ENCODE assay signal across 10 mouse cellular contexts in the genomic region with DNA sequence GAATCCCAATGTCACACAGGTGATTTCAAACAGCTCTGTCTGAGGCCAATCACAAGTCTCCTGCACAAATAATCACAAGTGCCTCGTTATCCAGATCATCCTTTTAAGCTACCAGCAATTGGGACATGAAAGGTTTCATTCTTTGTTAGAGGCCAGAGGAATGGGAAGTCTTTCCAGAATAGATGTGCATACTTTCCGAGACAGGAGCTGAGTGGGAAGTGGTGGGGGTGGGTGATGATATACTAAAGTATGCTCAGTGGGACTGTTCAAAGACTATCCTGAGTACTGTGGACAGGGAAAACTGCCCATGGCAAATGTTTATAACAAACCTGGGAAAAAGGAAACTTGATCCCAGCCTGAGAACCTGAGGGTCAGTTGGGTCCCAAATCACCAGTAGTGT. TPM values are rescaled to one million over a fixed set of nuclear protein-coding genes. Genes with fewer than 3 reads are reported as not detected.
DNase-seq lines count a peak whose midpoint lies in the region; ATAC-seq and TF ChIP-seq lines count a peak whose summit lies in the region.
"Had no signal": no experiment of that assay in that cellular context is flagged by ENCODE, and none has a peak within 500 bp of the region (broad histone marks: within the 10 kb centered on the region; RNA-seq: fewer than 3 reads in every experiment).

No protein-coding gene starts in this region.

- peak overlapping the region; percentile 6 for H3K9ac ChIP-seq in MEL (ENCODE audit: control insufficient read depth, low read depth, low read length, poor library complexity, severe bottlenecking)

- no peaks in the 10 kb centered on the region for H3K9me3 ChIP-seq in heart, embryonic 10.5 days
- H3K9me3 ChIP-seq in MEL (replicated peaks; ENCODE audit: insufficient read depth, low read length) = no peaks in the 10 kb centered on the region
- no peaks in the 10 kb centered on the region for H3K9me3 ChIP-seq in hindbrain, embryonic 10.5 days

- no peak for TF ChIP-seq CTCF in MEL (IDR thresholded peaks at IDR 0.05 in 2 of 3, conservative IDR thresholded peaks at IDR 0.05 in 1 of 3; ENCODE audit: control insufficient read depth in 1 of 3, insufficient read depth in 1 of 3, low read depth in 2 of 3, low read length in 3 of 3, poor library complexity in 1 of 3, severe bottlenecking in 1 of 3)

- peaks cover 19% of the 10 kb centered on the region for H3K79me2 ChIP-seq in MEL (ENCODE audit: control insufficient read depth, insufficient read depth, low read length, poor library complexity)

- no peak for DNase-seq in heart, embryonic 10.5 days (ENCODE audit: low spot score)
- DNase-seq in heart, postnatal 14 days = no peak
- DNase-seq in MEL (ENCODE audit: low read depth, low spot score) = no peak
- no peak for DNase-seq in hindbrain, embryonic 10.5 days (ENCODE audit: low spot score)
- DNase-seq in mesoderm, embryonic 11.5 days (ENCODE audit: low read depth, low spot score) = peak; percentile 10
- no peak for DNase-seq in lung, adult 18-20 months
- no peak for DNase-seq in gastrocnemius, postnatal 4 days (ENCODE audit: low spot score in 2 of 2)
- DNase-seq: adrenal gland, postnatal 36 days; spleen, adult 18-20 months had no signal

- ATAC-seq in cerebellum, adult (ENCODE audit: insufficient number of reproducible peaks, low FRiP score, low TSS enrichment) = no peak

- TF ChIP-seq EP300 in MEL (IDR thresholded peaks at IDR 0.05; ENCODE audit: low read depth in 1 of 2, low read length in 2 of 2) = no peak

- TF ChIP-seq POLR2A in MEL (IDR thresholded peaks at IDR 0.05; ENCODE audit: control insufficient read depth in 1 of 2, insufficient read depth in 1 of 2, low read depth in 1 of 2, low read length in 2 of 2, poor library complexity in 1 of 2) = no peak

- no peaks in the 10 kb centered on the region for H3K36me3 ChIP-seq in heart, embryonic 10.5 days
- H3K36me3 ChIP-seq in MEL (ENCODE audit: control insufficient read depth in 1 of 2, insufficient read depth in 2 of 2, low read length in 2 of 2) = peaks cover 0 to 8% of the 10 kb centered on the region in 2 experiments; a peak in 2 of 4 replicates
- no peaks in the 10 kb centered on the region for H3K36me3 ChIP-seq in hindbrain, embryonic 10.5 days

- no peak for TF ChIP-seq RAD21 in MEL (IDR thresholded peaks at IDR 0.05; ENCODE audit: low read depth, low read length)

- H3K4me3 ChIP-seq in heart, embryonic 10.5 days = peak overlapping the region; percentile 92
- H3K4me3 ChIP-seq in MEL (ENCODE audit: control insufficient read depth in 1 of 2, insufficient read depth in 1 of 2, low read depth in 2 of 2, low read length in 2 of 2) = peak overlapping the region in 1 of 2 experiments; percentile 63; a peak in 2 of 4 replicates
- peak overlapping the region; percentile 99 for H3K4me3 ChIP-seq in hindbrain, embryonic 10.5 days

- H3K27ac ChIP-seq in heart, embryonic 10.5 days = peak overlapping the region; percentile 98; the same call in 1 of the 2 replicates
- H3K27ac ChIP-seq in MEL (ENCODE audit: control insufficient read depth, low read depth, low read length) = no peak overlapping the region
- peak overlapping the region; percentile 99 for H3K27ac ChIP-seq in hindbrain, embryonic 10.5 days

- H3K4me1 ChIP-seq in heart, embryonic 10.5 days = peaks cover 33% of the 10 kb centered on the region
- H3K4me1 ChIP-seq in MEL (ENCODE audit: control insufficient read depth in 1 of 2, insufficient read depth in 2 of 2, low read length in 2 of 2) = peaks cover 5 to 7% of the 10 kb centered on the region in 2 experiments
- peaks cover 43% of the 10 kb centered on the region for H3K4me1 ChIP-seq in hindbrain, embryonic 10.5 days (replicated peaks)

- H3K27me3 ChIP-seq in heart, embryonic 10.5 days (ENCODE audit: insufficient read depth, poor library complexity, severe bottlenecking) = no peaks in the 10 kb centered on the region; the same call in 1 of the 2 replicates
- H3K27me3 ChIP-seq in MEL (ENCODE audit: control insufficient read depth in 1 of 2, insufficient read depth in 2 of 2, low read length in 2 of 2) = no peaks in the 10 kb centered on the region
- H3K27me3 ChIP-seq in hindbrain, embryonic 10.5 days (ENCODE audit: insufficient read depth, poor library complexity, severe bottlenecking) = 0 out of 2 replicates have a peak, but pooled peaks cover 3% of the 10 kb centered on the region

- intact Hi-C loops in heart, postnatal 14 days (cut with DNase I) = no loop called here

- WGBS in heart, embryonic 10.5 days = 6% methylated on average over 2 of the region's 2 CpGs
- 21% methylated on average over 2 of the region's 2 CpGs for WGBS in hindbrain, embryonic 10.5 days

TF ChIP-seq in MEL, 35 proteins besides CTCF, POLR2A, EP300 and RAD21:
- no peak for TF ChIP-seq ZC3H11A (IDR thresholded peaks at IDR 0.05; ENCODE audit: low read depth, low read length)
- TF ChIP-seq CHD1 (IDR thresholded peaks at IDR 0.05; ENCODE audit: low read depth, low read length) = no peak
- no peak for TF ChIP-seq NRF1 (IDR thresholded peaks at IDR 0.05; ENCODE audit: insufficient read depth, low read depth, low read length, poor library complexity, severe bottlenecking)
- no peak for TF ChIP-seq JUND (IDR thresholded peaks at IDR 0.05; ENCODE audit: low read depth, low read length)
- TF ChIP-seq MAFK (IDR thresholded peaks at IDR 0.05; ENCODE audit: borderline replicate concordance, low read depth, low read length) = no peak
- no peak for TF ChIP-seq USF2 (IDR thresholded peaks at IDR 0.05; ENCODE audit: borderline replicate concordance in 1 of 2, insufficient read depth in 1 of 2, low read depth in 1 of 2, low read length in 2 of 2)
- no peak for TF ChIP-seq MYC (IDR thresholded peaks at IDR 0.05; ENCODE audit: low read depth, low read length)
- no peak for TF ChIP-seq UBTF (IDR thresholded peaks at IDR 0.05; ENCODE audit: borderline replicate concordance, insufficient read depth, low read depth, low read length)
- no peak for TF ChIP-seq SIN3A (IDR thresholded peaks at IDR 0.05; ENCODE audit: low read length)
- TF ChIP-seq MEF2A (IDR thresholded peaks at IDR 0.05; ENCODE audit: extremely low read depth, insufficient replicate concordance, low read depth, low read length, poor library complexity, severe bottlenecking) = no peak
- no peak for TF ChIP-seq TCF12 (IDR thresholded peaks at IDR 0.05; ENCODE audit: low read depth, low read length)

RNA-seq across cellular contexts. Expression of gene Tspan3, which starts 5.8 kb away (rescaled TPM):
- 399 and 412 TPM in 2 replicates for polyA plus RNA-seq in heart, embryonic 10.5 days (2016; fragmentation: Nextera tagmentation; extraction: Ambion mirVana)
- total RNA-seq in heart, postnatal 14 days (2021) = 100 to 1,000 TPM; 194 to 199 TPM
- 48.3 and 49.5 TPM in 2 replicates for total RNA-seq in MEL (2012; rRNA removed)
- polyA plus RNA-seq in MEL (2012; ENCODE audit: insufficient read depth in 1 of 2, insufficient read length in 2 of 2, low read depth in 1 of 2, low replicate concordance in 2 of 2, missing spikeins in 1 of 2) = 10 to 100 TPM; 62.6 to 87.3 TPM
- 546 and 562 TPM in 2 replicates for polyA plus RNA-seq in hindbrain, embryonic 10.5 days (2016; fragmentation: Nextera tagmentation; extraction: Ambion mirVana)
- 100 to 1,000 TPM; 187 to 207 TPM for total RNA-seq in gastrocnemius, postnatal 4 days (2021)
